Mouse (Mus musculus) B cell, adult 67 days (primary cell): ENCODE measurements around the gene AV320801. TPM values are rescaled to one million over a fixed set of nuclear protein-coding genes. Genes with fewer than 3 reads are reported as not detected.

ENCODE experiments used
- total RNA-seq, 2 experiments: library from RNA; stranded (reverse); gene quantifications; 4 replicates each; pipeline ENCODE4 v1.2.4; 2023

AV320801 gene
- total RNA-seq: not detected

GRCm38 (mm10) chrX:135494288-135494687, at the start of gene AV320801:
Gene AV320801 (plus strand): TSS chrX:135494588.

Other genes with a start within 250 kb of the AV320801 start
- not detected for gene Pramel3, start 192.3 kb upstream of the AV320801 start, total RNA-seq
- gene Gm5128, start 121.3 kb upstream of the AV320801 start, total RNA-seq: not detected
- not detected for gene Gm7903, start 60.8 kb upstream of the AV320801 start, total RNA-seq
- not detected for gene Nxf7, start 104.2 kb downstream of the AV320801 start, total RNA-seq
- not detected for gene Prame, start 133.1 kb downstream of the AV320801 start, total RNA-seq
- gene Tcp11x2, start 199.2 kb downstream of the AV320801 start, total RNA-seq: not detected
- gene Tmsb15a, start 230.7 kb downstream of the AV320801 start, total RNA-seq: not detected
- gene Armcx5, start 248.1 kb downstream of the AV320801 start, total RNA-seq: 10 to 100 TPM; 29.0 to 33.0 TPM
- 10 to 100 TPM; 52.1 to 61.7 TPM for gene Gprasp1, start 248.1 kb downstream of the AV320801 start, total RNA-seq